Mouse (Mus musculus) Patski (cell line): ENCODE results near the gene Vps45. TPM values are rescaled to one million over a fixed set of nuclear protein-coding genes. Genes with fewer than 3 reads are reported as not detected.
"Not testable (repeated sequence)": the region's sequence is repeated elsewhere in the genome, so short reads cannot be mapped to it uniquely, and the experiment has no call there.

Experiments
- ATAC-seq: fragments of 100-300 bp; one replicate; pipeline ENCODE4 v1.8.0; 2021
- CTCF ChIA-PET: fragments of 350-600 bp; sonication (Branson Sonifier 250); formaldehyde crosslinking; loops from one replicate; lab custom pipeline; 2022; ENCODE audit warnings: inconsistent platforms; lab: Charles Lee
- POLR2A ChIA-PET: fragments of 350-600 bp; sonication (Branson Sonifier 250); formaldehyde crosslinking; loops from one replicate; lab custom pipeline; 2022; ENCODE audit warnings: antibody characterized with exemption, inconsistent platforms; lab: Charles Lee
- DNase-seq: peaks from one replicate; pipeline ENCODE4 v3.0.0-alpha.2; 2011; ENCODE audit warnings: low read depth, low spot score
- H3K27me3 ChIP-seq: fragments of 371-371 bp; one replicate; pipeline ENCODE4 v1.5.1; 2021
- CTCF ChIP-seq: fragments of 100-300 bp; IDR thresholded peaks from one replicate; pipeline ENCODE4 v1.5.1; 2021
- in situ Hi-C: fragments of 300-500 bp; cut with MboI; formaldehyde crosslinking; loops from 3 replicates; pipeline ENCODE4 v1.11.1; 2018; ENCODE audit warnings: low pct_unique_long_range_greater_than_20kb, mixed read lengths
- polyA plus RNA-seq: library from polyadenylated mRNA; unstranded; gene quantifications from one replicate; pipeline ENCODE4 v1.2.3, GENCODE M21; 2021

Gene Vps45
- polyA plus RNA-seq, 1 experiment from 2014 or later: 36.2 TPM

- ATAC-seq (no peak), DNase-seq (no peak)
- ChIA-PET POLR2A (no interaction called here), CTCF (interaction anchor here (1.3 to 1.6 kb wide), 4 partner anchors 9 to 84 kb away, joined by 3 to 4 read pairs (median 4); no protein-coding TSS in a partner anchor)
- no peak for TF ChIP-seq CTCF
- in situ Hi-C loops: no loop called here
- H3K27me3 ChIP-seq: no peaks in the 10 kb centered on the region
Measured at GRCm38 (mm10) chr3:95972873-95973634, 85.2 kb downstream of the Vps45 start.

DNA sequence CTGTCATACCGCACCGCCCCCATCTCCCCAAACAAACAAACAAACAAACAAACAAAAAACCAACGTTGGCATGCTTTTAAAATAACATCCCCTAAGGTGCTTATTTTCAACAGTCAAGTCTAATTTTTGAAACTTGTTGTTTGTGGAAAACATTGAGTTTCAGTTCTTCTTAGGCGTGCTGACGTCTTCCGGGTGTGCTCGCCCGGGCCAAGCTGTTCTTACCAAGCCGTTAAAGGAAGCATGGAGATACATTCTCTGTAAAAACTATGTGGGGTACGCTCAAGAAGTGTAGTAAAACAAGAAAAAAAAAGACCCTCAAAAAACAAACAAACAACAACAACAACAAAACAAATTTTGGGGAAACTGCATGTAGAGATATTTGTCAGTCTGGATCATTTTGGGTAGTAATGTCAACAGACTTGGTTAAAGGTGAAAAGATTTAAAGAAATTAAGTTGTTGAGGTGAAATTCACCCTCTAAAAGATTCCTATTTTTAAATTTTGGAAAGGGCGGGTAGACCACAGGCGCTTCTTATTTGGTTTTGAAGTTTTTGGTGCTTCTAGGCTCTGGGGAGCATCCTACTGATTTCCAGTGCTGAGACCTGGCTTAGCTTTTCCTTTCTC lies 85.9 kb downstream of the Vps45 start:
- CTCF ChIA-PET: interaction anchor here (0.9 to 1.4 kb wide), 3 partner anchors 9 to 80 kb away, joined by 3 to 4 read pairs (median 4); no protein-coding TSS in a partner anchor
- no peaks in the 10 kb centered on the region for H3K27me3 ChIP-seq
- in situ Hi-C loops: no loop called here
- ATAC-seq: no peak
- no peak for DNase-seq
- no peak for TF ChIP-seq CTCF
- POLR2A ChIA-PET: no interaction called here

DNA sequence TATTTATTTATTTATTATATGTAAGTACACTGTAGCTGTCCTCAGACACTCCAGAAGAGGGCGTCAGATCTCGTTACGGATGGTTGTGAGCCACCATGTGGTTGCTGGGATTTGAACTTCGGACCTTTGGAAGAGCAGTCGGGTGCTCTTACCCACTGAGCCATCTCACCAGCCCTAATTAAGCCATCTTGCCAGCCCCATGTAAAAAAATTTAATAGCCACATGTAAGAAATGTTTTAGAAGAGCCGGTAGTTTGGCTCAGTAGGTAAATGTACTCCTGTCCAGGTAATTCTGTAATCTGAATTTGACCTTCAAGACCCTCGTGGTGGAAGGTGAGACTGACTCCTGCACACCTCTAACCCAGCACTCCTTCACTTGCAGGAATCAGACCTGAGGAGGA lies 87.6 kb downstream of the Vps45 start:
- ATAC-seq, POLR2A ChIA-PET, DNase-seq, in situ Hi-C loops, CTCF ChIA-PET, H3K27me3 ChIP-seq: not testable (repeated sequence)

DNA sequence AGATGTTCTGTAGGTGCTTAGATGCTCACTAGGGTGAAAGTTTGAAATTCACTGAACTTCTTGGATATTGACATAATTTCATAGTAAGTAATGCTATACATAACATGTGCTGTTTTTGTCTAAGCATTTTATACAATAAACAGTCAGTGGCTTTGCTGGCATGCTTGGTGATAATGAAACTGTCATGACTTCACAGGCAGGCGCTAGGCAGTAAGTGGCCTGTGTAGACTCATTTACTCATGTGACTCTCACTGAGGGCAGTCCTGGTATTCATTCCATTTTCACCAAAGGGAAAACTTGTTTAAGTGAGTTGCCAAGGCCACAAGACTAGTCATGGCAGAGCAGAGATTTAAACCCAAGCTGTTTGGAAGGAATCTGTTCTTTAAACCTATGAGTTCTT lies 89.0 kb downstream of the Vps45 start:
- TF ChIP-seq CTCF: no peak
- in situ Hi-C loops: loop anchor here (5.0 kb wide), 1 partner anchor 178 kb away; no protein-coding TSS in a partner anchor
- POLR2A ChIA-PET: interaction anchor here (1.1 kb wide), 1 partner anchor 26 kb away, joined by 10 read pairs; no protein-coding TSS in a partner anchor
- no peaks in the 10 kb centered on the region for H3K27me3 ChIP-seq
- CTCF ChIA-PET: interaction anchor here (1.3 to 2.2 kb wide), 4 partner anchors 10 to 81 kb away, joined by 3 to 6 read pairs (median 4); partner anchors contain the start of gene Plekho1
- ATAC-seq: no peak
- no peak for DNase-seq

- in situ Hi-C loops: loop anchor here (5.0 kb wide), 1 partner anchor 182 kb away; no protein-coding TSS in a partner anchor
- peak; percentile 78 for TF ChIP-seq CTCF
- DNase-seq (no peak), ATAC-seq (peak; percentile 11)
- POLR2A ChIA-PET: interaction anchor here (0.6 to 1.5 kb wide), 8 partner anchors 9 to 137 kb away, joined by 3 to 8 read pairs (median 3); partner anchors contain the start of gene Vps45
- CTCF ChIA-PET: interaction anchor here (0.8 to 2.7 kb wide), 30 partner anchors 9 to 317 kb away, joined by 3 to 24 read pairs (median 3); partner anchors contain the start of gene Vps45
- no peaks in the 10 kb centered on the region for H3K27me3 ChIP-seq
Measured at GRCm38 (mm10) chr3:95965518-95966451, 92.5 kb downstream of the Vps45 start.

- in situ Hi-C loops: loop anchor here (5.0 kb wide), 2 partner anchors 81 to 94 kb away; partner anchors contain the start of genes Ciart and Vps45
- ChIA-PET CTCF (interaction anchor here (0.6 to 2.4 kb wide), 34 partner anchors 8 to 256 kb away, joined by 3 to 29 read pairs (median 4); partner anchors contain the start of genes Bola1, Ciart, Hist2h2ab and Otud7b), POLR2A (interaction anchor here (0.5 to 0.6 kb wide), 2 partner anchors 83 to 588 kb away, joined by 3 to 6 read pairs; no protein-coding TSS in a partner anchor)
- TF ChIP-seq CTCF: peak; percentile 94
- no peaks in the 10 kb centered on the region for H3K27me3 ChIP-seq
- DNase-seq (no peak), ATAC-seq (no peak)
Measured at GRCm38 (mm10) chr3:95963681-95964080, 94.6 kb downstream of the Vps45 start.

DNA sequence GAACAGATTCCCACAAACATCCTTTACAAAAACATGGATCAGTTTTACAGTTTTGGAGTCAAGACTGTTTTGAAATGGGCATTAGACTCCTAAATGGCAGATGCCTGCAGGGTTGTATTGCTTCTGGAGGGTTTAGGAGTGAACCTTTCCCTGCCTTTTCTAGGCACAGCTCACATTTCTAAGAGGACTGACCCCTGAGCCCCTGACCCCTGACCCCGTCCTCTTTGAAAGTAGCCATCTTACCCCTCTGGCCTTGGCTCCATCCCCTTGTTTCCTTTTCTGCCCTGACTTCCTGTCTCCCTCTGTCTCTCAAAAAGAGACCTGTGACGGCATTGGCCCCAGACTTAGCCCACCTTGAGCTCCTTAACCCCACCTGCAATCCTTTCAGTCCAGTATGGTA lies 95.0 kb downstream of the Vps45 start:
- no peak for TF ChIP-seq CTCF
- ChIA-PET POLR2A (interaction anchor here (0.6 kb wide), 1 partner anchor 83 kb away, joined by 3 read pairs; no protein-coding TSS in a partner anchor), CTCF (interaction anchor here (0.6 to 2.4 kb wide), 34 partner anchors 9 to 256 kb away, joined by 3 to 29 read pairs (median 4); partner anchors contain the start of genes Bola1, Ciart, Hist2h2ab and Otud7b)
- in situ Hi-C loops: loop anchor here (5.0 kb wide), 2 partner anchors 81 to 94 kb away; partner anchors contain the start of genes Ciart and Vps45
- ATAC-seq (no peak), DNase-seq (no peak)
- no peaks in the 10 kb centered on the region for H3K27me3 ChIP-seq

DNA sequence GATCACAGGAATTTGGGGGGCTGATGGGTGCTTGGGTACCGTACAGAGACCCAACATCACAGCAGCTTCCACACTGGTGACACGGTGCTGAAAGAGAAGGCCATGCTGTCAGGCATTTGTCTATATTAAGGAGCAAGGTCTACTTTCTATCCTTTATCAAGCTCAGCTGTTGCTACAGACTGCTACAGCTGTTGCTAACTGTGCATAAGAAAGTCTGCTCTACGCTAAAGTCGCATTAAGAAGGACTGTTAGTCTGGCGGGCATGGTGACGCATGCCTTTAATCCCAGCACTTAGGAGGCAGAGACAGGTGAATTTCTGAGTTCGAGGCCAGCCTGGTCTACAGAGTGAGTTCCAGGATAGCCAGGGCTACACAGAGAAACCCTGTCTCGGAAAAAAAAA lies 96.1 kb downstream of the Vps45 start:
- in situ Hi-C loops: loop anchor here (5.0 kb wide), 2 partner anchors 80 to 95 kb away; partner anchors contain the start of genes Ciart and Vps45
- POLR2A ChIA-PET, DNase-seq, ATAC-seq, H3K27me3 ChIP-seq: not testable (repeated sequence)
- CTCF ChIA-PET: interaction anchor here (0.6 to 2.0 kb wide), 3 partner anchors 12 to 95 kb away, joined by 3 to 11 read pairs (median 3); partner anchors contain the start of gene Vps45

GRCm38 (mm10) chr3:95959807-95960206 lies 98.5 kb downstream of the Vps45 start:
- ChIA-PET POLR2A (no interaction called here), CTCF (interaction anchor here (0.7 to 1.9 kb wide), 17 partner anchors 9 to 123 kb away, joined by 3 to 8 read pairs (median 3); partner anchors contain the start of gene Vps45)
- in situ Hi-C loops: loop anchor here (5.0 kb wide), 2 partner anchors 78 to 97 kb away; partner anchors contain the start of genes Ciart and Vps45
- H3K27me3 ChIP-seq: no peaks in the 10 kb centered on the region
- DNase-seq (no peak), ATAC-seq (no peak)
- peak; percentile 46 for TF ChIP-seq CTCF
